Mouse (Mus musculus) intestine, postnatal 0 days (tissue): ENCODE data around the gene Il22ra1. TPM values are rescaled to one million over a fixed set of nuclear protein-coding genes. Genes with fewer than 3 reads are reported as not detected.
A peak's percentile ranks its signal among the peaks of the same experiment; 100 is the strongest.

Source experiments
- ATAC-seq: fragments of 200-750 bp; cut with Nextera tagmentation; 2 replicates; pipeline ENCODE4 v1.8.0; 2017; ENCODE audit warnings: mild to moderate bottlenecking, moderate TSS enrichment, moderate library complexity
- H3K27ac ChIP-seq: fragments of 300-500 bp; sonication (generic); 2 replicates; pipeline ENCODE4 v1.5.1; 2014; ENCODE audit warnings: mild to moderate bottlenecking, low read depth, low read length, moderate library complexity
- H3K27me3 ChIP-seq: fragments of 300-500 bp; sonication (generic); replicated peaks from 2 replicates; pipeline ENCODE4 v1.6.1; 2014; ENCODE audit warnings: low read length, mixed read lengths; ENCODE audit not compliant: control insufficient read depth, insufficient read depth
- H3K36me3 ChIP-seq: fragments of 300-500 bp; sonication (generic); 2 replicates; pipeline ENCODE4 v1.6.1; 2014; ENCODE audit warnings: mild to moderate bottlenecking, moderate library complexity; ENCODE audit not compliant: control insufficient read depth, insufficient read depth
- H3K4me1 ChIP-seq: fragments of 300-500 bp; sonication (generic); replicated peaks from 2 replicates; pipeline ENCODE4 v1.6.1; 2014; ENCODE audit warnings: antibody characterized with exemption, low read length, mixed read lengths; ENCODE audit not compliant: control insufficient read depth, insufficient read depth
- H3K4me2 ChIP-seq: fragments of 300-500 bp; sonication (generic); replicated peaks from 2 replicates; pipeline ENCODE4 v1.6.1; 2014; ENCODE audit warnings: low read depth, mild to moderate bottlenecking, moderate library complexity
- H3K4me3 ChIP-seq: fragments of 300-500 bp; sonication (generic); 2 replicates; pipeline ENCODE4 v1.5.1; 2014; ENCODE audit warnings: low read depth, low read length
- H3K9ac ChIP-seq: fragments of 300-500 bp; sonication (generic); 2 replicates; pipeline ENCODE4 v1.6.1; 2014; ENCODE audit warnings: mild to moderate bottlenecking, low read depth, low read length
- H3K9me3 ChIP-seq: fragments of 300-500 bp; sonication (generic); 2 replicates; pipeline ENCODE4 v1.6.1; 2016; ENCODE audit warnings: mixed run types; ENCODE audit not compliant: control insufficient read depth
- CTCF ChIP-seq: sonication (generic); IDR thresholded peaks from 2 replicates; pipeline ENCODE4 v1.5.1; 2016; ENCODE audit warnings: low read depth, mild to moderate bottlenecking, control low read depth, antibody characterized with exemption, moderate library complexity
- WGBS: fragments of 180-500 bp; shearing (Covaris S2); extraction: QIAGEN DNeasy Blood & Tissue Kit; methylation state at CpG from one replicate; pipeline ENCODE4 v1.1.7; 2014; 5-methylcytosine and 5-hydroxymethylcytosine counted together
- polyA plus RNA-seq: library from polyadenylated mRNA; unstranded; fragments of >200 nt; fragmentation: Nextera tagmentation; extraction: Ambion mirVana; gene quantifications from 2 replicates; pipeline ENCODE4 v1.2.1, GENCODE M21; 2015

Gene Il22ra1
- polyA plus RNA-seq, 1 experiment from 2014 or later: 7.7 TPM

- ATAC-seq: 0 out of 2 replicates have a peak, but pooled peaks have one; percentile 32
- H3K9ac ChIP-seq: no peak overlapping the region
- peak; percentile 90 for TF ChIP-seq CTCF
Observed at GRCm38 (mm10) chr4:135768572-135769526, 40.9 kb downstream of the Il22ra1 start.

GRCm38 (mm10) chr4:135770611-135771305 is 42.8 kb downstream of the Il22ra1 start:
- H3K4me1 ChIP-seq: no peaks in the 10 kb centered on the region
- 89% methylated on average over 18 of the region's 18 CpGs for WGBS
- H3K9me3 ChIP-seq: no peaks in the 10 kb centered on the region
- no peak overlapping the region for H3K4me2 ChIP-seq
- H3K27ac ChIP-seq: no peak overlapping the region
- H3K9ac ChIP-seq: no peak overlapping the region
- ATAC-seq: no peak
- peaks cover 7% of the 10 kb centered on the region; the same call in 1 of the 2 replicates for H3K36me3 ChIP-seq
- H3K4me3 ChIP-seq: no peak overlapping the region
- no peak for TF ChIP-seq CTCF
- H3K27me3 ChIP-seq: no peaks in the 10 kb centered on the region

More at GRCm38 (mm10) chr4:135768572-135769526, 40.9 kb downstream of the Il22ra1 start:
- Histone ChIP-seq H3K4me2 (no peak overlapping the region), H3K4me1 (no peaks in the 10 kb centered on the region), H3K27me3 (no peaks in the 10 kb centered on the region), H3K4me3 (no peak overlapping the region), H3K36me3 (no peaks in the 10 kb centered on the region), H3K27ac (no peak overlapping the region), H3K9me3 (no peaks in the 10 kb centered on the region)
- 62% methylated on average over 14 of the region's 14 CpGs for WGBS

- Histone ChIP-seq H3K4me1 (no peaks in the 10 kb centered on the region), H3K4me3 (no peak overlapping the region), H3K27ac (no peak overlapping the region), H3K9me3 (no peaks in the 10 kb centered on the region), H3K36me3 (peaks cover 8% of the 10 kb centered on the region; the same call in 1 of the 2 replicates), H3K9ac (no peak overlapping the region), H3K27me3 (no peaks in the 10 kb centered on the region), H3K4me2 (no peak overlapping the region)
- 75% methylated on average over 6 of the region's 6 CpGs for WGBS
- no peak for ATAC-seq
- no peak for TF ChIP-seq CTCF
Observed at GRCm38 (mm10) chr4:135771592-135771991, 43.6 kb downstream of the Il22ra1 start.

- 75% methylated on average over 4 of the region's 4 CpGs for WGBS
- no peak overlapping the region for H3K4me3 ChIP-seq
- H3K9me3 ChIP-seq: no peaks in the 10 kb centered on the region
- H3K36me3 ChIP-seq: peaks cover 8% of the 10 kb centered on the region; the same call in 1 of the 2 replicates
- no peaks in the 10 kb centered on the region for H3K27me3 ChIP-seq
- no peak overlapping the region for H3K4me2 ChIP-seq
- no peak overlapping the region for H3K27ac ChIP-seq
- H3K9ac ChIP-seq: no peak overlapping the region
- H3K4me1 ChIP-seq: no peaks in the 10 kb centered on the region
- TF ChIP-seq CTCF: no peak
- ATAC-seq: no peak
Observed at GRCm38 (mm10) chr4:135772671-135773070, 44.7 kb downstream of the Il22ra1 start.

- TF ChIP-seq CTCF: no peak
- WGBS: 69% methylated on average over 7 of the region's 8 CpGs
- ATAC-seq: no peak
Observed at GRCm38 (mm10) chr4:135774496-135774895, 46.5 kb downstream of the Il22ra1 start.

GRCm38 (mm10) chr4:135776850-135777249 is 48.9 kb downstream of the Il22ra1 start:
- H3K4me2 ChIP-seq: no peak overlapping the region
- no peaks in the 10 kb centered on the region for H3K27me3 ChIP-seq
- no peak overlapping the region for H3K27ac ChIP-seq
- TF ChIP-seq CTCF: no peak
- no peak for ATAC-seq
- H3K9ac ChIP-seq: no peak overlapping the region
- WGBS: 89% methylated on average over 4 of the region's 4 CpGs
- no peaks in the 10 kb centered on the region for H3K4me1 ChIP-seq
- no peaks in the 10 kb centered on the region for H3K9me3 ChIP-seq
- no peak overlapping the region for H3K4me3 ChIP-seq
- peaks cover 8% of the 10 kb centered on the region; the same call in 1 of the 2 replicates for H3K36me3 ChIP-seq

More at GRCm38 (mm10) chr4:135774496-135774895, 46.5 kb downstream of the Il22ra1 start:
- H3K9me3 ChIP-seq: no peaks in the 10 kb centered on the region
- H3K27me3 ChIP-seq: no peaks in the 10 kb centered on the region
- H3K27ac ChIP-seq: no peak overlapping the region
- H3K4me1 ChIP-seq: no peaks in the 10 kb centered on the region
- no peak overlapping the region for H3K4me3 ChIP-seq
- H3K4me2 ChIP-seq: no peak overlapping the region
- peaks cover 8% of the 10 kb centered on the region; the same call in 1 of the 2 replicates for H3K36me3 ChIP-seq
- H3K9ac ChIP-seq: no peak overlapping the region
